Mouse (Mus musculus): ENCODE data around the gene Ndufc1. TPM values are rescaled to one million over a fixed set of nuclear protein-coding genes. Genes with fewer than 3 reads are reported as not detected.

Gene Ndufc1
- polyA plus RNA-seq, 1 experiment: 88.1 TPM

DNA sequence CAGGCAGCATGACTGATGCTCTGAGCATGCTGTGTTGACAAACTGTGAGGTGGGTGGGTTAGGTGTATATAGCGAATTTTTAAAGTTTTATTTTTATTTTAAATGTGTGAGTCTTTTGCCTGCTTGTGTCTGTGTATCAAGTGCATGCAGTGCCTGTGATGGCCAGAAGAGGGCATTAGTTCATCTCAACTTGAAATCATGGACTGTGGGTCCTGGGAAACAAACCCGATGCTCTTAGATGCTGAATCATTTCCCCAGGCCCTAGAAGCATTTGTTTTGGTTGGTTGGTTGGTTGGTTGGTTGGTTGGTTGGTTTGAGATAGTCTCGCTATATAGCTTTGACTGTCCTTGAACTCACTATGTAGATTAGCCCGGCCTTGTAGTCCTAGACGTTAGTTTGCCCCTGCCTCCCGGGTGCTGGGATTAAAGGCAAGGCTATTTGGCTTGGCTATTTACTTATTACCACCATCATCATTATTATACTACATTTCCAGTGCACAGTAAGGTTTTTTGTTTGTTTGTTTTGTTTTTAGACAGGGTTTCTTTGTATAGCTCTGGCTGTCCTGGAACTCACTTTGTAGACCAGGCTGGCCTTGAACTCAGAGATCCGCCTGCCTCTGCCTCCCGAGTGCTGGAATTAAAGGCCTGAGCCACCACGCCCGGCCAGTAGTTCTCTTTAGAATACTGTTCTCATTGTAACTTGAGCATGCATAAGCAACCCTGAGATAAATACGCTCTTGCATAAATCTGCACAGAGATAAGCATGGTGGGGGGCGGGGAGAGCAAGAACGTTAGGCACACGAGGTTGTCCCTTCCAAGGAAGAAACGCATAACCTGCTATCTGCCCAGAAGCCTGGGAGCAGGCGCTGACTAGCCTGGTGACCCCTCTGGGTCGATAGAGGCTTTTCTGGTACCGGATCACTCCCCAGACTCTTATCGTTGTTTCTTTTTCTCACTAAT lies 33.2 kb downstream of the Ndufc1 start:
- peak; percentile 45 for DNase-seq
- no peak overlapping the region for H3K4me3 ChIP-seq (replicated peaks; ENCODE audit: extremely low read depth, low read depth, low read length)
- TF ChIP-seq CTCF (IDR thresholded peaks at IDR 0.05; ENCODE audit: insufficient read depth, low read length) (peak; percentile 47), POLR2A (IDR thresholded peaks at IDR 0.05; ENCODE audit: borderline replicate concordance, extremely low read depth, low read depth, low read length) (no peak)
- 81% methylated on average over 19 of the region's 19 CpGs for WGBS
- 0 out of 2 replicates have a peak, but pooled peaks cover 2% of the 10 kb centered on the region for H3K4me1 ChIP-seq (ENCODE audit: control insufficient read depth, insufficient read depth, low read length)

DNA sequence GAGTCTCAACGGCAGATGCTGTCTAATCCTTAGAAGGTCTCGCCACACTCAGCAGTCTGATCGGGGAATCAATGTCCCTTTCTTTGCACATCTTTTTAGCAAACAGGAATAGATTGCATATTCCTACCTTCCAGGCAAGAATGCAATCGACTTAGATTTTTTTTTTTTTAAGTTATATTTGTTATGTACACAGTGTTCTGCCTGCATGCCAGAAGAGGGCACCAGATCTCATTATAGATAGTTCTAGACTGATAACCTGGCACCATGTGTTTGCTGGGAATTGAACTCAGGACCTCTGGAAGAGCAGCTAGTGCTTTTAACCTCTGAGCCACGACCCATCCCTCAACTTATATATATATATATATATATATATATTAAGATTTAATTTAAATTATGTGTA lies 35.2 kb downstream of the Ndufc1 start:
- whole genome bisulfite sequencing: 67% methylated on average over 5 of the region's 5 CpGs
- DNase-seq: no peak
- TF ChIP-seq CTCF (IDR thresholded peaks at IDR 0.05; ENCODE audit: insufficient read depth, low read length) (no peak), POLR2A (IDR thresholded peaks at IDR 0.05; ENCODE audit: borderline replicate concordance, extremely low read depth, low read depth, low read length) (no peak)
- H3K4me1 ChIP-seq (ENCODE audit: control insufficient read depth, insufficient read depth, low read length): 0 out of 2 replicates have a peak, but pooled peaks cover 2% of the 10 kb centered on the region
- H3K4me3 ChIP-seq (replicated peaks; ENCODE audit: extremely low read depth, low read depth, low read length): no peak overlapping the region

DNA sequence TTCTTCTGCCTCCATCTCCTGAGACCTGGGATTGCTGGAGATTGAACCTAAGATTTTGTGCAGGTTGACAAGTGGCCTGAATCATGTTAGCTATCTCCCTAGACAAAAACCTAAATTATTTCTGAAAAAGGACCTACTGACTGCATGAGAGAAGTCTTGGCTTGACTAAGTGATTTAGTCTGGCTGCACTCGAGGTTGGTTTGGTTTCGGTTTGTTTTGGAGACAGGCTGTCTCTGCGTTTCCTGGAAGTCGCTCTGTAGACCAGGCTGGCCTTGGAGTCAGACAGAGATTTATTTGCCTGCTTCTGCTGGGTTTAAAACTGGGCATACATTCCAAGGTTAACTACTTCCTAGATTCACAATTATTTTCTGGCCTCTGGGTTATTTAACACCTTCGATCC lies 35.9 kb downstream of the Ndufc1 start:
- 36% methylated on average over 5 of the region's 5 CpGs for WGBS
- no peak for TF ChIP-seq CTCF (IDR thresholded peaks at IDR 0.05; ENCODE audit: insufficient read depth, low read length)
- TF ChIP-seq POLR2A (IDR thresholded peaks at IDR 0.05; ENCODE audit: borderline replicate concordance, extremely low read depth, low read depth, low read length): no peak
- H3K4me3 ChIP-seq (replicated peaks; ENCODE audit: extremely low read depth, low read depth, low read length): no peak overlapping the region
- no peak for DNase-seq
- 0 out of 2 replicates have a peak, but pooled peaks cover 2% of the 10 kb centered on the region for H3K4me1 ChIP-seq (ENCODE audit: control insufficient read depth, insufficient read depth, low read length)

DNA sequence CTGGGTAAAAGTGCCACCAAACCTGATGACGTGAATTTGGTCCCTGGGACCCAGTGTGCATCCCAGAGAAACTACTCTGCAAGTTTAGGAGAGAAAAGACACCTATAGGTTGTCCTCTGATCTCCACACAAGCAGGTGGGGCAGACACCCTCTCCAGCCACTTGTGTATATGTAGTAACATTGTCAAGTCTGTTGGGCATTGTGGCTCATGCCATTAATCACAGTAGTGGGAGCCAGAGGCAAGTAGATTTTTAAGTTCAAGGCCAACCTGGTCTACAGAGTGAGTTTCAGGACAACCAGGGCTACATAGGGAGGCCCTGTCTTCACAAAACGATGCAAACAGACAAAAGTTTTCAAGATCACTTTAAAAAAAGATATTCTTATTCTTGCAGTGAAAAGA lies 37.0 kb downstream of the Ndufc1 start:
- no peak overlapping the region for H3K4me3 ChIP-seq (replicated peaks; ENCODE audit: extremely low read depth, low read depth, low read length)
- TF ChIP-seq CTCF (IDR thresholded peaks at IDR 0.05; ENCODE audit: insufficient read depth, low read length) (no peak), POLR2A (IDR thresholded peaks at IDR 0.05; ENCODE audit: borderline replicate concordance, extremely low read depth, low read depth, low read length) (no peak)
- 77% methylated on average over 2 of the region's 2 CpGs for WGBS
- H3K4me1 ChIP-seq (ENCODE audit: control insufficient read depth, insufficient read depth, low read length): 0 out of 2 replicates have a peak, but pooled peaks cover 2% of the 10 kb centered on the region
- no peak for DNase-seq

DNA sequence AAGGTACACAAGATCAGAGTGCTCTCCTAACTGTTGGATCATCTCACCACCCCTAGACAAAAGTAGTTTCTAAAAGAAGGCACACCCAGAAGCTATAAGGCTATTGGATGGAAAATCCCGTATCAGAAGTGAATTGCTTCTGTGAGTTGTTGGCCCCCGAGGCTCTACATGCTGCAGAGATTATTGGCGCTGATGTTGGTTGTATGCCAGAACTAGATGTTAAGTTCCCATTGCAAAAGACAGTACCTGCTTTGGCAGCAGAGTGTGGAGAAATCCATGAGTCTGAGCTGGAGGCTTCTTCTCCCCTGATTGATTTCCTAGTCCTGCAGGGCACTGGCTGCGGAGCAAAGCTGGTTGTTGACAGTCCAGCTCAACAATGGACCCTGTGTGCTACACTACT lies 40.8 kb downstream of the Ndufc1 start:
- TF ChIP-seq POLR2A (IDR thresholded peaks at IDR 0.05; ENCODE audit: borderline replicate concordance, extremely low read depth, low read depth, low read length) (no peak), CTCF (IDR thresholded peaks at IDR 0.05; ENCODE audit: insufficient read depth, low read length) (no peak)
- Histone ChIP-seq H3K4me1 (ENCODE audit: control insufficient read depth, insufficient read depth, low read length) (peaks cover 3% of the 10 kb centered on the region; the same call in 1 of the 2 replicates), H3K4me3 (replicated peaks; ENCODE audit: extremely low read depth, low read depth, low read length) (no peak overlapping the region)
- DNase-seq: no peak
- WGBS: 73% methylated on average over 4 of the region's 4 CpGs

DNA sequence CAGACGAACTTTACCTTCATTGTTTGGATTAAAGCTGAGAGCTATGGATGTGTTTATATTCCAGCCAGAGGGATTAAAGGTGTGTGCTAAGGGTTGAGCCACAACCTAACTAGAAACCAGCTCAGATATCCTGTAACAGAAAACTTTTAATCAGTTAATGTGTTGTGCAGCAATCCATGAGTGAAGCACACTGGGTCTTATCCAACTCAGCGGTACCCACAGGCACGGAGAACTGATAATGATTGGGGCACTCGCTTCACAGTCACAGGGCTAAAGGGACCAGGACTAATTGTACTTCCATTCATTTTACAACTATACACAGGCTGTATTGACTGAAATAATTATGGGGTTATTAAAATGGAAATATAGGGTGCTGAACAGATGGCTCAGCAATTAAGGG lies 41.9 kb downstream of the Ndufc1 start:
- TF ChIP-seq CTCF (IDR thresholded peaks at IDR 0.05; ENCODE audit: insufficient read depth, low read length): no peak
- H3K4me3 ChIP-seq (replicated peaks; ENCODE audit: extremely low read depth, low read depth, low read length): no peak overlapping the region
- WGBS: 61% methylated on average over 4 of the region's 4 CpGs
- no peak for DNase-seq
- H3K4me1 ChIP-seq (ENCODE audit: control insufficient read depth, insufficient read depth, low read length): peaks cover 3% of the 10 kb centered on the region; the same call in 1 of the 2 replicates

DNA sequence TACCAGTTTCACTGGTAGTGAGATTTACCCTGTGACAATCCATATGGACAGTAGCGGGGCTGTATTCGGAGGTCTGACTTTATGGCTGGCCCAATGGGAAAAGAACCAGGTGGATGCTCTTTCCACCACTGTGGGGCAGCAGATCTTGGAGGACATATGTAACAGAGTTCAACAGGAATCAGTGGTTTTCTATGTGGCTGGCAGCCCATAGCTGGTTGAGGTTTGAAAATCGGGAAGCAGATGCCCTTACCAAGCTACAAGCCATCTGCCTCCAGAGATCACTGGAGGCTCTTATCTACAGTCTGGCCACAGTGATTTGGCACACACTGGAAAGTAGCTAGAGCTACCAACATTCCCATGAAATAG lies 43.3 kb downstream of the Ndufc1 start:
- Histone ChIP-seq H3K4me3 (replicated peaks; ENCODE audit: extremely low read depth, low read depth, low read length) (no peak overlapping the region), H3K4me1 (ENCODE audit: control insufficient read depth, insufficient read depth, low read length) (peaks cover 3% of the 10 kb centered on the region; the same call in 1 of the 2 replicates)
- TF ChIP-seq POLR2A (IDR thresholded peaks at IDR 0.05; ENCODE audit: borderline replicate concordance, extremely low read depth, low read depth, low read length) (no peak), CTCF (IDR thresholded peaks at IDR 0.05; ENCODE audit: insufficient read depth, low read length) (no peak)
- 7% methylated on average over 3 of the region's 3 CpGs for WGBS
- DNase-seq: no peak

DNA sequence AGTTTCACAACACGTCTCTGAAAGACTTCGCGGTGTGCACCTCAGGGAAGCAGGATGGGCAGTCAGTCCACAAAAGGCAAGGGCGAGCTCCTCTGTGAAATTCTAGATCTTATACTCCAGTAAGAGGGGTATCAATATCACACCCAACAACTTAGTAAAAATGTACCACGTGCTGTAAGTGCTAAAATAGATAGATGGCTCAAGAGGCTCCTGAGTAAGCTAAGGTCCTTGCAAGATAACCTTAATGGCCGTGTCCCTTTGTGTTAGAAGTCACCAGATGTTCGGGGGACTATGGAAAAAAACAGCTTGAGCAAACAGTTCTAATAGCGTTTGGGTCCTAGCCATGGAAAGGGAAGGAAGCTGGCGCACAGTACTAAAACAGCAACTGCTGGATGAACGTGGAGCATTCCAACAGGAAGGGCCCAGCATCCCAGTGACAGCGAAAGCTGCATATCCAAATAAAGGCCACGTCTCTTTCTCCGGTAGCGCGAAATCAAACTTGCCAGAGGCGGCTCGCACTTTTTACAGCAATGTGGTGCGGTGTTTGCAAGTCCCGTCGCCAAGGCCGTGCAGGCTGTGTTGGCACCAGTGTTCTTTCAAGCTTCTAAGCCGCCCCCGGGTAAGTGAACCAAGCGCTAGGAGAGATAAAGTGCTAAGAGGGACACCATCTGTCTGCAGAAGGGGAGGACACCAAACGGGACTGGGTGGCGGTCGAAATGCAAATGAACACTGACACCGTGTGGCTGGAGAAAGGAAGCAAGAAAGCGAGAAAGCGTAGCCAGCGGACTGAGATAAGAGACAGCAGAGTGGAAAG lies 43.9 kb downstream of the Ndufc1 start:
- DNase-seq: peak; percentile 62
- H3K4me1 ChIP-seq (ENCODE audit: control insufficient read depth, insufficient read depth, low read length): peaks cover 3% of the 10 kb centered on the region; the same call in 1 of the 2 replicates
- H3K4me3 ChIP-seq (replicated peaks; ENCODE audit: extremely low read depth, low read depth, low read length): peak overlapping the region; percentile 61
- 6% methylated on average over 31 of the region's 31 CpGs for WGBS
- TF ChIP-seq POLR2A (IDR thresholded peaks at IDR 0.05; ENCODE audit: borderline replicate concordance, extremely low read depth, low read depth, low read length): no peak
- TF ChIP-seq CTCF (IDR thresholded peaks at IDR 0.05; ENCODE audit: insufficient read depth, low read length): peak; percentile 91

DNA sequence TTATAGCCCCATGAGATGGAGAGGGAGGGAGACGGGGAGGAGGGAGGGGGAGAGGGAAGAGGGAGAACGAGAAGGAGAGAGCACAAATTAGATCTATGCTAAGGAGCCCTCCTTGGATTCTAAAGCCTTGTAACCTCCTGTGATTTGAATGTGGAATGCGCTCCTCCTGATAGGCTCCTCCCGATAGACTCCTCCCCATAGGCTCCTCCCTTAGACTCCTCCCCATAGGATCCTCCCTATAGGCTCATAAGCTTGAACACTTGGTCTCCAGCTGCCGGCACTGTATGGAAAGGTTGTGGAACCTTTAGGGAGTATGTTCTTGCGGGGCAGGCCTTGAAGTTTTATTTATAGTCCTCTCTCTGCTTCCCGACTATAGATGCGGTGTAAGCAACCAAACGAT lies 47.7 kb downstream of the Ndufc1 start:
- WGBS: 50% methylated on average over 9 of the region's 9 CpGs
- peaks cover 9% of the 10 kb centered on the region for H3K4me1 ChIP-seq (ENCODE audit: control insufficient read depth, insufficient read depth, low read length)
- TF ChIP-seq POLR2A (IDR thresholded peaks at IDR 0.05; ENCODE audit: borderline replicate concordance, extremely low read depth, low read depth, low read length): no peak
- no peak for TF ChIP-seq CTCF (IDR thresholded peaks at IDR 0.05; ENCODE audit: insufficient read depth, low read length)
- H3K4me3 ChIP-seq (replicated peaks; ENCODE audit: extremely low read depth, low read depth, low read length): no peak overlapping the region
- no peak for DNase-seq

All from lung, adult 2 months (tissue).